Mouse (Mus musculus): ENCODE data around the gene Glmn.

Glmn gene

GRCm38 (mm10) chr5:107518602-107519001, 79.1 kb downstream of the Glmn start:
- DNase-seq (ENCODE audit: extremely low spot score, low read depth, low spot score) = no peak

GRCm38 (mm10) chr5:107516087-107516486, 81.6 kb downstream of the Glmn start:
- no peak for DNase-seq (ENCODE audit: extremely low spot score, low read depth, low spot score)

GRCm38 (mm10) chr5:107515453-107515852, 82.2 kb downstream of the Glmn start:
- DNase-seq (ENCODE audit: extremely low spot score, low read depth, low spot score) = no peak

- DNase-seq (ENCODE audit: extremely low spot score, low read depth, low spot score) = no peak
Observed at GRCm38 (mm10) chr5:107513583-107513982, 84.1 kb downstream of the Glmn start.

GRCm38 (mm10) chr5:107511326-107511725, 86.4 kb downstream of the Glmn start:
- no peak for DNase-seq (ENCODE audit: extremely low spot score, low read depth, low spot score)

GRCm38 (mm10) chr5:107510503-107510902, 87.2 kb downstream of the Glmn start:
- no peak for DNase-seq (ENCODE audit: extremely low spot score, low read depth, low spot score)

GRCm38 (mm10) chr5:107507321-107507720, 90.4 kb downstream of the Glmn start, which contains the start of gene Gm42669:
Gene Gm42669, plus strand, starts transcription at chr5:107507621.
- DNase-seq (ENCODE audit: extremely low spot score, low read depth, low spot score) = no peak

GRCm38 (mm10) chr5:107500741-107501140, 96.9 kb downstream of the Glmn start:
- DNase-seq (ENCODE audit: extremely low spot score, low read depth, low spot score) = no peak

GRCm38 (mm10) chr5:107499891-107500535, 97.7 kb downstream of the Glmn start:
- no peak for DNase-seq (ENCODE audit: extremely low spot score, low read depth, low spot score)
